Mouse (Mus musculus) ES-E14 (cell line): Measurements from ENCODE around the gene Psmd5.

ENCODE experiments used
- CHD2 ChIP-seq: IDR thresholded peaks from 2 replicates; pipeline ENCODE4 v1.6.1; 2014; ENCODE audit warnings: mild to moderate bottlenecking, low read depth, low read length, inconsistent platforms
- HCFC1 ChIP-seq: IDR thresholded peaks from 2 replicates; pipeline ENCODE4 v1.6.1; 2012; ENCODE audit warnings: low read length, inconsistent platforms, borderline replicate concordance; ENCODE audit not compliant: insufficient read depth
- MAFK ChIP-seq: IDR thresholded peaks from 2 replicates; pipeline ENCODE4 v1.6.1; 2014; ENCODE audit warnings: mild to moderate bottlenecking, low read depth, low read length, inconsistent platforms; ENCODE audit not compliant: insufficient read depth
- ZC3H11A ChIP-seq: IDR thresholded peaks from 2 replicates; pipeline ENCODE4 v1.6.1; 2012; ENCODE audit warnings: low read depth, mild to moderate bottlenecking, inconsistent platforms, low read length, borderline replicate concordance
- ZNF384 ChIP-seq: IDR thresholded peaks from 2 replicates; pipeline ENCODE4 v1.6.1; 2012; ENCODE audit warnings: low read depth, low read length, inconsistent platforms

DNA sequence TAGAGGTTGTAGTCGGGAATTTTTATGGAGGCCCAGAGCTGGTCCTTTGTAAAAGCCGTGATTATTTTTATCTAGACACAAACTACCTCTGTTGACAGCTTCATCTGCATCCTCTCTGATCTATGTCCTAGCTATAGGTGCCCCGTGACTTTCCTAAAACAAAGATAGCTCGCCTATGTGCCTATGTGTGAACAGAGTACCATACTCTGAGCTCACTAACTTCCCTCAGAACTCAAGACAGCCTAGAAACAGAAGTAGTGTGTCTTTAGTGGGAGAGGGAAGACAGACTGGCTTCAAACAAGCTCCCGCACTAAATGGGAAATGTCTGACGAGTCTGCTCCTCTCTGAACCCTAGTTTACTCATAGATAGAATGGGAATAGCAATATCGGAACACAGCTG, 74.4 kb downstream of the Psmd5 start:
- TF ChIP-seq MAFK (no peak), CHD2 (no peak), ZC3H11A (no peak), HCFC1 (no peak), ZNF384 (no peak)
